Mouse (Mus musculus) liver, embryonic 14.5 days (tissue): ENCODE data around the gene Gm17428. TPM values are rescaled to one million over a fixed set of nuclear protein-coding genes. Genes with fewer than 3 reads are reported as not detected.
A peak's percentile ranks its signal among the peaks of the same experiment; 100 is the strongest.

Experiments used
- ATAC-seq: fragments of 200-750 bp; cut with Nextera tagmentation; 2 replicates; pipeline ENCODE4 v1.8.0; 2017; ENCODE audit warnings: moderate number of reproducible peaks, mild to moderate bottlenecking, moderate library complexity; ENCODE audit not compliant: insufficient read depth
- DNase-seq, 3 experiments: peaks; one replicate each; pipeline ENCODE4 v3.0.0-alpha.2; 2012 to 2013; ENCODE audit warnings: low read depth in 3 of 3, low spot score in 3 of 3
- H3K27ac ChIP-seq: fragments of 300-500 bp; sonication (generic); 2 replicates; pipeline ENCODE4 v1.5.1; 2014; ENCODE audit warnings: moderate library complexity, mild to moderate bottlenecking, control low read depth, inconsistent platforms
- H3K27me3 ChIP-seq: fragments of 300-500 bp; sonication (generic); 2 replicates; pipeline ENCODE4 v1.6.1; 2014; ENCODE audit warnings: mild to moderate bottlenecking, low read length, moderate library complexity; ENCODE audit not compliant: control insufficient read depth, insufficient read depth
- H3K36me3 ChIP-seq: fragments of 300-500 bp; sonication (generic); replicated peaks from 2 replicates; pipeline ENCODE4 v1.6.1; 2014; ENCODE audit warnings: low read depth; ENCODE audit not compliant: control insufficient read depth, insufficient read depth
- H3K4me1 ChIP-seq, 2 experiments: fragments of 200-500 bp in 1 of 2; fragments of 300-500 bp in 1 of 2; sonication (generic) in 1 of 2; replicated peaks; 2 replicates each; pipeline ENCODE4 v1.6.1; 2012 to 2014; ENCODE audit warnings: antibody characterized with exemption in 1 of 2, inconsistent platforms in 1 of 2, low read length in 1 of 2; ENCODE audit not compliant: control insufficient read depth in 2 of 2, insufficient read depth in 2 of 2
- H3K4me2 ChIP-seq: fragments of 300-500 bp; sonication (generic); 2 replicates; pipeline ENCODE4 v1.6.1; 2014; ENCODE audit warnings: low read depth, mild to moderate bottlenecking, control low read depth, moderate library complexity
- H3K4me3 ChIP-seq, 2 experiments: fragments of 200-500 bp in 1 of 2; fragments of 300-500 bp in 1 of 2; sonication (generic) in 1 of 2; 2 replicates each; pipeline ENCODE4 v1.5.1; 2012 to 2014; ENCODE audit warnings: low read depth in 2 of 2, low read length in 2 of 2, mild to moderate bottlenecking in 2 of 2, control low read depth in 1 of 2, inconsistent platforms in 1 of 2, moderate library complexity in 1 of 2; ENCODE audit not compliant: insufficient read depth in 1 of 2
- H3K9ac ChIP-seq: fragments of 300-500 bp; sonication (generic); replicated peaks from 2 replicates; pipeline ENCODE4 v1.6.1; 2014; ENCODE audit warnings: mild to moderate bottlenecking, control low read depth, moderate library complexity
- H3K9me3 ChIP-seq: fragments of 300-500 bp; sonication (generic); 2 replicates; pipeline ENCODE4 v1.6.1; 2016; ENCODE audit warnings: low read length, mixed read lengths; ENCODE audit not compliant: control insufficient read depth
- CTCF ChIP-seq: IDR thresholded peaks from 2 replicates; pipeline ENCODE4 v1.5.1; 2016; ENCODE audit warnings: antibody characterized with exemption, low read depth, control low read depth
- EP300 ChIP-seq: IDR thresholded peaks from 2 replicates; pipeline ENCODE4 v1.6.1; 2016; ENCODE audit warnings: antibody characterized with exemption, low read depth
- WGBS: fragments of 180-500 bp; shearing (Covaris S2); extraction: QIAGEN DNeasy Blood & Tissue Kit; methylation state at CpG from one replicate; pipeline ENCODE4 v1.1.7; 2014; ENCODE audit not compliant: insufficient replicate concordance; 5-methylcytosine and 5-hydroxymethylcytosine counted together
- polyA plus RNA-seq, 2 experiments: library from polyadenylated mRNA; depleted of rRNA in 1 of 2; stranded (reverse) in 1 of 2; unstranded in 1 of 2; fragments of >200 nt; fragmentation: Nextera tagmentation in 1 of 2; extraction: Ambion mirVana in 1 of 2; gene quantifications; 2 replicates each; pipeline versions ENCODE4 v1.2.1 to v1.2.3; 2012 to 2014

Gene Gm17428
- polyA plus RNA-seq, 2 experiments, result not detected

- Histone ChIP-seq H3K4me3 (peak overlapping the region; percentile 77 to 100), H3K9ac (peak overlapping the region; percentile 88), H3K36me3 (peaks cover under 1% of the 10 kb centered on the region), H3K4me2 (peak overlapping the region; percentile 99), H3K9me3 (no peaks in the 10 kb centered on the region), H3K27me3 (no peaks in the 10 kb centered on the region), H3K4me1 (peaks cover 3 to 4% of the 10 kb centered on the region in 2 experiments; a peak in 3 of 4 replicates), H3K27ac (peak overlapping the region; percentile 74)
- under 1% methylated on average over 17 of the region's 17 CpGs for WGBS
- ATAC-seq (no peak), DNase-seq (peak in 1 of 3 experiments; percentile 18)
- TF ChIP-seq CTCF (no peak), EP300 (no peak)
These were observed 39.0 kb downstream of the Gm17428 start for GRCm38 (mm10) chr14:55015767-55016111.

GRCm38 (mm10) chr14:55016876-55017275, 40.1 kb downstream of the Gm17428 start:
- Histone ChIP-seq H3K27me3 (no peaks in the 10 kb centered on the region), H3K36me3 (peaks cover 12% of the 10 kb centered on the region), H3K9ac (no peak overlapping the region), H3K27ac (no peak overlapping the region), H3K4me1 (peaks cover 3 to 4% of the 10 kb centered on the region in 2 experiments; a peak in 3 of 4 replicates), H3K4me2 (peak overlapping the region; percentile 99; the same call in 1 of the 2 replicates), H3K9me3 (no peaks in the 10 kb centered on the region), H3K4me3 (no peak overlapping the region)
- TF ChIP-seq EP300 (no peak), CTCF (no peak)
- ATAC-seq (no peak), DNase-seq (no peak)
- WGBS, result 81% methylated on average over 16 of the region's 16 CpGs

DNA sequence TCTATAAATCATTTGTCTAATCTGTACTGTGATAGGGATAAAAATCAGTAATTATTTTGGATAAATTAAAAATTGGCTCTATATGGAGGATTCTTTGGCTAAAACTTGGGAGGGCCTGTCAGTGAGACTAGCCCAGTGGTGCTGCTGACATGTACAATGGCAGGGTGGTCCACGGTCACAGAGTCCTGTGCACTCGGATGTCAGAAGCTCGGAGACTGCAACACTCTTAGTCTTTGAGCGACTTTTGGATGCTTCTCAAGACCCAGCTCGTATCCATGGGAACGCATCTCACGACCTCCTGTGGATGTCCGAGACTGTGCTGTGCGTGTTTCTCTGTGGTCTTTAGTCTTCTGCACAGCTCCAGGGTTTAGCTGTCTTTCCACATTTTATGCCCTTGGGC, 43.7 kb downstream of the Gm17428 start:
- H3K9ac ChIP-seq, result no peak overlapping the region
- no peak overlapping the region for H3K27ac ChIP-seq
- WGBS, result 83% methylated on average over 9 of the region's 9 CpGs
- H3K4me2 ChIP-seq, result no peak overlapping the region
- ATAC-seq (no peak), DNase-seq (no peak)
- TF ChIP-seq CTCF (no peak), EP300 (no peak)
- peaks cover 24% of the 10 kb centered on the region for H3K36me3 ChIP-seq
- H3K27me3 ChIP-seq, result no peaks in the 10 kb centered on the region
- no peaks in the 10 kb centered on the region for H3K4me1 ChIP-seq
- H3K9me3 ChIP-seq, result no peaks in the 10 kb centered on the region
- H3K4me3 ChIP-seq, result no peak overlapping the region

- ATAC-seq (no peak), DNase-seq (no peak)
- no peak overlapping the region for H3K4me2 ChIP-seq
- H3K9ac ChIP-seq, result no peak overlapping the region
- peaks cover 24% of the 10 kb centered on the region for H3K36me3 ChIP-seq
- 87% methylated on average over 15 of the region's 15 CpGs for WGBS
- TF ChIP-seq EP300 (no peak), CTCF (no peak)
- no peaks in the 10 kb centered on the region for H3K27me3 ChIP-seq
- H3K4me3 ChIP-seq, result no peak overlapping the region
- H3K4me1 ChIP-seq, result no peaks in the 10 kb centered on the region
- H3K27ac ChIP-seq, result no peak overlapping the region
- no peaks in the 10 kb centered on the region for H3K9me3 ChIP-seq
These were observed 46.3 kb downstream of the Gm17428 start for GRCm38 (mm10) chr14:55023011-55023410.

DNA sequence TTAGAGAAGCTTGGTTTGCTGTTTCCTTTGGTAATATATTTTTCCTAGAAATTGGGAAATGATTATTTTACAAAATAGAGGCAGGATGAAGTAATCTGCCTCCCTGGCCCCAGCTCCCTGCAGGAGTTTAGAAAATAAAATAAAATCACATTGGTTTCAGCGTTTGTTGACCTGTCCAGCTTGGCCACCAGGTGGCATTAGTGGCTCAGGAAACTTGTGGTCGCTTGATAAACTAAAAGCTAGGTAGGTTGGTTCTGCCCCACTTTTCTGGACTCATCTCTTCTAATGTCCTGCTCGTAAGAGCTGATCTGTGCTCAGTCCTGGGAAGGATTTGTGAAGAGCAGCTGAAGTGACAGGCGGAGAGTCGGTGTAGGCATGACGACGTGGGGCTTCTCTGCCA, 47.5 kb downstream of the Gm17428 start:
- Histone ChIP-seq H3K9ac (no peak overlapping the region), H3K36me3 (peaks cover 24% of the 10 kb centered on the region), H3K27ac (no peak overlapping the region), H3K4me3 (no peak overlapping the region), H3K27me3 (no peaks in the 10 kb centered on the region), H3K9me3 (no peaks in the 10 kb centered on the region), H3K4me1 (no peaks in the 10 kb centered on the region), H3K4me2 (no peak overlapping the region)
- 66% methylated on average over 7 of the region's 7 CpGs for WGBS
- TF ChIP-seq CTCF (peak; percentile 77), EP300 (no peak)
- DNase-seq (peak in 2 of 3 experiments; percentile 39 to 40), ATAC-seq (no peak)
